Mouse (Mus musculus) cerebellum, adult 2 months (tissue): ENCODE results near the gene Mthfr. TPM values are rescaled to one million over a fixed set of nuclear protein-coding genes. Genes with fewer than 3 reads are reported as not detected.

Experiments
- DNase-seq, 2 experiments: peaks; one replicate each; pipeline ENCODE4 v3.0.0; 2021
- H3K27ac ChIP-seq: fragments of 200-500 bp; 2 replicates; pipeline ENCODE4 v1.5.1; 2012; ENCODE audit warnings: low read length, control low read depth, inconsistent platforms; ENCODE audit not compliant: insufficient read depth
- H3K27me3 ChIP-seq: fragments of 200-500 bp; 2 replicates; pipeline ENCODE4 v1.6.1; 2012; ENCODE audit warnings: inconsistent platforms, mild to moderate bottlenecking, low read length, moderate library complexity; ENCODE audit not compliant: control insufficient read depth, insufficient read depth
- H3K4me1 ChIP-seq: fragments of 200-500 bp; 2 replicates; pipeline ENCODE4 v1.6.1; 2011; ENCODE audit warnings: low read length; ENCODE audit not compliant: control insufficient read depth, insufficient read depth
- H3K4me3 ChIP-seq: fragments of 200-500 bp; replicated peaks from 2 replicates; pipeline ENCODE3; 2011; ENCODE audit warnings: mild to moderate bottlenecking, low read depth, low read length, control low read depth; ENCODE audit not compliant: insufficient read depth
- CTCF ChIP-seq: fragments of 200-500 bp; IDR thresholded peaks from 2 replicates; pipeline ENCODE4 v1.5.1; 2011; ENCODE audit warnings: low read depth, mild to moderate bottlenecking, control low read depth, low read length, moderate library complexity, borderline replicate concordance; ENCODE audit not compliant: insufficient read depth
- POLR2A ChIP-seq: fragments of 200-500 bp; IDR thresholded peaks from 2 replicates; pipeline ENCODE4 v1.6.1; 2011; ENCODE audit warnings: low read length, control low read depth, borderline replicate concordance; ENCODE audit not compliant: insufficient read depth
- WGBS: fragments of 180-500 bp; shearing (Covaris S2); methylation state at CpG from one replicate; pipeline ENCODE4 v1.1.7; 2018; 5-methylcytosine and 5-hydroxymethylcytosine counted together
- polyA plus RNA-seq: library from polyadenylated mRNA; depleted of rRNA; stranded (reverse); fragments of >200 nt; gene quantifications from 2 replicates; pipeline ENCODE4 v1.2.3, GENCODE M21; 2012; rRNA removed

Gene Mthfr
- 27.2 and 29.8 TPM in 2 replicates for polyA plus RNA-seq

DNA sequence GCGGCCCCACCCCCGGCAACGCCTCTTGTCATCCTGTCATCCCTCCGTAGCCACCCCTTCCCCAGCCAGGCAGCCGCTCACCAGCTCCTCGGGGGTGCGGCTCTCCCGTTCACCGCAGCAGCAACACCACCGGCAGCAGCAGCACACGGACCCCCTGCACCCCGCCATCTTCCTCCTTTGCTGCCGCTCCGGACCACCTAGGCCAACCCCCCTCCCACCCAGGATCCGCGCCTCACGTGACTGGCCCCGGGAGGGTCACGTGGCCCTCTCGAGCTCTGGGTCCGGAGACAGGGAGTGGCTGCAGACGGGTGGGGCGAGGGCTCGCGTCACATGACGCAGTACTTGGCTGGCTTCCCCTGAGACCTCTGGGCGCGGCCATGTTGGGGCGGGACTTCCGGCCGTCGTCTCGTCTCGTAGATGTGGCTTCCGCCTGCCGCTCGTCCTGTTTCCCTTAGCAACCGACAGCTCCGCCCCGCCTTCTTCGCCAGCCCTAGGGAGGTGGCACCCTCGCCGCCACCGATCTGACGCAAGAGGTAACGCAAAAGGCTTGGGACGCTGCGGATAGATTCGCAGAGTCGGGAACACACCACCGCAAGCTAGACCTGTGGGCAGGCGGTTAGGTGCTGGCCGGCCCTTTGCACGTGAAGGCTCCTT is at the start of gene Mthfr, which contains the start of gene Clcn6:
Gene Mthfr (plus strand): TSS at position 478 of the 654 bp plus-strand sequence.
Gene Clcn6 (minus strand): TSS at position 222 of the 654 bp plus-strand sequence.
- WGBS: under 1% methylated on average over 54 of the region's 54 CpGs
- Histone ChIP-seq H3K27ac (peak within 1 kb of the TSS; percentile 89), H3K27me3 (no peaks in the 10 kb centered on the region), H3K4me1 (peaks cover 22% of the 10 kb centered on the region), H3K4me3 (peak within 1 kb of the TSS; percentile 89)
- TF ChIP-seq CTCF: no peak
- TF ChIP-seq POLR2A: peak; percentile 90
- peak; percentile 100 for DNase-seq

DNA sequence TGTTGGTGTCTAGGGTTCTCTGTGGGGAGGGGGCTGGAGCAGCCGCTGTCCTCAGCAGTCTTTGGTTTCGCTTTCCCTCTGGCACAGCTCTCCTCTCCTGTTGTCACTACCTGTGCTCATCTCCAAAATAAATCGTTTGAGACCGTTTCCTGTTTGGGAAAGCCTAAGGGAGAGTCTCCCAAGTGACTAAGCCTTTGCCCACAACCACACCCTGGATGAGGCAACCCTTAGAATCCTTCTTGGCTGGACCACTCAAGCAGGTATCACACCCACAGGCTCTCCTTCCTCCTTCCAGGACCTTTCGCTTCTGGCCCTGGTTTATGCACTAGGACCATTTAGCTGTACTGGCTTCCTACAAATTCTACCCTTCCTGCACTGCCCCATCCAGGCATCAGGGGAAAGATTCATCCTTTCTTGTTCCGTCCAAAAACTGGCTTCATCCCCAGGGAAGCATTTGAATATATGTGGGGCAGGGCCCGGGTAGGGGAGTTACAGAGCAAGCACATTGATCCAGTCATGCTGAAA is 45.2 kb upstream of the Mthfr start:
- H3K27me3 ChIP-seq: no peaks in the 10 kb centered on the region
- DNase-seq: no peak
- no peak overlapping the region for H3K4me3 ChIP-seq
- WGBS: 51% methylated on average over 7 of the region's 7 CpGs
- no peak for TF ChIP-seq CTCF
- TF ChIP-seq POLR2A: no peak
- no peak overlapping the region for H3K27ac ChIP-seq
- no peaks in the 10 kb centered on the region for H3K4me1 ChIP-seq

DNA sequence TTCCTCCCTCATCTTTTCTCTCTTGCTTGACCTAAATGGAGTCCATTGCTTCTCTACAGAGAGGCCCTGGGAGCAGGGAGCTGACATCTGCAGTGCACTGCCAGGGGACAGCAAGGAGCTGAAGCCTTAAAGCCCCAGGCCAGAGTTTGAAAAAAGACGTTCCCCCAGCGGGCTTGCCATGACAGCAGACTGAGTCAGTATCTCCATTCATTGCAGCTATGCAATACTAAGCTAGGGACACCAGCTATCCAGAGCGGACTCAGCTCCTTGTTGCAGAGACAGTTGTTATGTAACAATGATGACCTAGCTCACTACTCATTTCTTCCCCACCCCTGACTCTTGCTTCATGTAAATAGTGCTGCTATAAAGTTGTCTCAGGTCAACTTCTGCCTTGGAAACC is 43.6 kb upstream of the Mthfr start:
- Histone ChIP-seq H3K27me3 (no peaks in the 10 kb centered on the region), H3K4me1 (no peaks in the 10 kb centered on the region), H3K27ac (no peak overlapping the region), H3K4me3 (no peak overlapping the region)
- WGBS: 83% methylated on average over 3 of the region's 3 CpGs
- DNase-seq: no peak
- TF ChIP-seq POLR2A (no peak), CTCF (no peak)

DNA sequence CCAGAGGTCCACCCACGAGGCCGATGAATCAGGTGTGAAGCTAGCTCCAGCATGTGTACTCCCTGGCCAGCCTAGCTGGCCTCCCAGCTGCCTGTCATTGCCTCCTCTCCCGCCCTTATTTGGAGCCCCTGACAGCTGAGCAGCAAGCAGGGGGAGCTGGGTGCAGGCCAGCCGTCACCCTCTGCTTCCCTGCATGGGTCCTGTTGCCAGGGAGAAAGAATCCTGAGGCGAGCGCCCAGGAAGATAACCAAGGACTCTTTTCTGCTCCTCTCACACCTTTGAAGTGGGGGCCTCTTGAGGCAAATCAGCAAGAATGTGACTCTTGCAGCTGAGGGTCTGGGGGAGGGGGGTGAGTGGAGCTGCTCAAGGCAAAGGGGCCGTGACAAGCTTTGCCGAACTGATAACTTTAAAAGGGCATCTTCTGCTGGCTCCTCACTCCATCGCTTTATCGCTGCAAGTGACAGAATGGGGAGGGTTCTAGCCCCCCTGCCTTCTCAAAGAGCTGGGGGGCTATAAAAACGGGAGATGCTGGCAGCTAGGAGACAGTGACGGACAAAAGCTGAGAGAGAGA is 38.6 kb upstream of the Mthfr start, which contains the start of gene Nppa:
Gene Nppa (plus strand): TSS at position 521 of the 571 bp plus-strand sequence.
- Histone ChIP-seq H3K4me1 (no peaks in the 10 kb centered on the region), H3K27ac (no peak within 1 kb of the TSS), H3K4me3 (no peak within 1 kb of the TSS), H3K27me3 (no peaks in the 10 kb centered on the region)
- TF ChIP-seq CTCF: no peak
- no peak for TF ChIP-seq POLR2A
- WGBS: 28% methylated on average over 12 of the region's 12 CpGs
- no peak for DNase-seq

DNA sequence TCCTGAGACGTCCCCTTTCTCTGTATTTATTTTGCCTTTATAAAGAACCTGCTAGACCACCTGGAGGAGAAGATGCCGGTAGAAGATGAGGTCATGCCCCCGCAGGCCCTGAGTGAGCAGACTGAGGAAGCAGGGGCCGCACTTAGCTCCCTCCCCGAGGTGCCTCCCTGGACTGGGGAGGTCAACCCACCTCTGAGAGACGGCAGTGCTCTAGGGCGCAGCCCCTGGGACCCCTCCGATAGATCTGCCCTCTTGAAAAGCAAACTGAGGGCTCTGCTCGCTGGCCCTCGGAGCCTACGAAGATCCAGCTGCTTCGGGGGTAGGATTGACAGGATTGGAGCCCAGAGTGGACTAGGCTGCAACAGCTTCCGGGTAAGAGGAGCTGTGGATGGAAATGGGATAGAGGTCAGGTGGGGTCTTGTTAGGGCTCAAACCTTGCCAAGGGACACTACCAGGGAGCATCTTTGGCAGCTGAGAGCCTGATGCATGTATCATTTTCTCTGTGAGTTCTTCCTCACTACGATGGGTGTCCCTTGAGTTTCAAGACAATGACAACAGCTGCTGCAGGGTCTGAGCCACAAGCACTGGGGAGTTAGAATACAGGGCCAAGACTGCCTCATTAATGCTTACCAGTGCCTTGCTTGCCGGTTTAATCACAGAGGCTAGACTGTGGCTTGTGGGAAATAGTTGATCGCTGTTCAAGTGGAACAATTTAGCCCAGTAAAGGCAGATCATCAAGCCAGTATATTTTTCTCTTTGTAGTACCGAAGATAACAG is 37.7 kb upstream of the Mthfr start:
- WGBS: 55% methylated on average over 17 of the region's 17 CpGs
- Histone ChIP-seq H3K27me3 (no peaks in the 10 kb centered on the region), H3K4me1 (no peaks in the 10 kb centered on the region), H3K27ac (no peak overlapping the region), H3K4me3 (no peak overlapping the region)
- no peak for DNase-seq
- TF ChIP-seq POLR2A (no peak), CTCF (no peak)

DNA sequence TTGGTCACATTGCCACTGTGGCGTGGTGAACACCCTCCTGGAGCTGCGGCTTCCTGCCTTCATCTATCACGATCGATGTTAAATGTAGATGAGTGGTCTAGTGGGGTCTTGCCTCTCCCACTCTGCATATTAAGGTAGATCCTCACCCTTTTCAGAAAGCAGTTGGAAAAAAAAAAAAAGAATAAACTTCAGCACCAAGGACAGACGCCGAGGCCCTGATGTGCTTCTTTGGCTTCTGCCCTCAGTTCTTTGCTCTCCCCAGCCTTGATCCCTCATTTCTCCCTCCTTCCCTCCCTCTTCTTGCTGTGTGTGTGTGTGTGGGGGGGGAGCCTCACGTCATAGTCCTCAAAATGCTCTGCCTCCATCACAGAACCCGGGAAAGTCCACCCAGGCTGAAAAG is 37.0 kb upstream of the Mthfr start:
- DNase-seq: no peak
- Histone ChIP-seq H3K4me3 (no peak overlapping the region), H3K4me1 (no peaks in the 10 kb centered on the region), H3K27ac (no peak overlapping the region), H3K27me3 (no peaks in the 10 kb centered on the region)
- WGBS: 31% methylated on average over 8 of the region's 8 CpGs
- TF ChIP-seq POLR2A (no peak), CTCF (no peak)

DNA sequence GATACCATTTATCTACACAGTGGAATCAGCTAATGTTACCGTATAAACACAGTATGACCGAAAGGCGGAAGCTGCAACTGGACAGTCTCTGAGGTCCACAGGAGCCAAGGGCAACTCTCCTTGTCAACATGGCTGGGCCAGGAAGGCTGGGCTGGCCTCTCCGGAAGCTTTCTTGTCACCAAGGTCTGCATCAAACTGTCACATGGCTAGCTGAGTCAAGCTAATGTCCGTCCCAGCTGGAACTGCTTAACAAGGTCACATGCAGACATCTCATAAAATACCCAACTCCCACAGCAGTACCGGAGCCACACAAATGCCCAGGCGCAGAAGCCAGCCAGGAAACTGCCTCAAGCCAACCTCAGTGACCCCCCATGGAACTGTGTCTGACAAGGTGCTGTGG is 34.5 kb upstream of the Mthfr start:
- Histone ChIP-seq H3K4me3 (no peak overlapping the region), H3K4me1 (no peaks in the 10 kb centered on the region), H3K27me3 (no peaks in the 10 kb centered on the region), H3K27ac (no peak overlapping the region)
- 77% methylated on average over 7 of the region's 7 CpGs for WGBS
- TF ChIP-seq POLR2A (no peak), CTCF (no peak)
- DNase-seq: no peak

DNA sequence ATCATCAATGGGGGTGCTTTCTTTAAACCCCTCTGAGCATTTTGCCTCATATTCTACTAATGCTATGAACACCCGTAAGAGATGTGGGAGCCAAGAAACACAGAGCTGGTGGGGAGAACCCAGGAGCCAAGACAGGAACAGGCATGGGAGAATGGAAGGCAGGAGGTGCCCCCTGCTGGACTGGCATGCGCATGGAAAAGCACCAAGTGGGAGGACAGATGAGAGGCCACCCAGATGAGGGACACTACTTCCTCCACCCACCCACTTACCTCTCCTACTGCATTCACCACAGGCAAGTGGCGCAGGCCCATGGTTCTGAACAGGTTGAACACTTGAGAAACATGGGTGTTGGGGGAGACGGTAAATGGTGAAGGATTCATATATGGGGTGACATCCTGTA is 30.5 kb upstream of the Mthfr start:
- Histone ChIP-seq H3K27me3 (no peaks in the 10 kb centered on the region), H3K4me1 (no peaks in the 10 kb centered on the region), H3K27ac (no peak overlapping the region), H3K4me3 (no peak overlapping the region)
- TF ChIP-seq POLR2A (no peak), CTCF (peak; percentile 63)
- WGBS: 56% methylated on average over 4 of the region's 4 CpGs
- peak; percentile 28 to 33 for DNase-seq
